Mouse (Mus musculus) urinary bladder, postnatal 36 days (tissue): ENCODE results near the gene Gpr4.

Experiments
- DNase-seq, 2 experiments: peaks; one replicate each; pipeline ENCODE4 v3.0.0; 2022; ENCODE audit warnings: low spot score in 2 of 2, mixed read lengths in 1 of 2

The Gpr4 gene

GRCm38 (mm10) chr7:19194676-19195075 is 17.7 kb upstream of the Gpr4 start:
- DNase-seq, result no peak

DNA sequence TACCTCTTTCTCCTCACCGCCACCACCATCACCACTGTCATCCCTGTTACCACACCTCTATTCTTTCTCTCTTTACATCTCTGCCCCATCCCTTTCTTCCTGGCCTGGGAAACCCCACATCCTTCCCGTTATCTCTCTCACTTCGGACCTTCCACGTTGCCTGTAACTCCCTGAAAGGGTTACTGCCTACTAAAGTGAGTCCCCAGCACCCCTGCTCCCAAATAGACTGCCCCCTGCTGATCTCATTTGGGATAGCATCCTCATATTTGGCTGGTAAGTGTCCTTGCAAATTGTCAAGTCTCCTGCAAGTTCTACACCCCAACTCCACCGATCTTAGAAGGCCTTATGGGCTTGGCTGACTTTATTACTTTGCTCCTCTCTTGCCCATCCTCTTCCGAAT is 15.7 kb upstream of the Gpr4 start:
- no peak for DNase-seq

GRCm38 (mm10) chr7:19197985-19198384 is 14.4 kb upstream of the Gpr4 start:
- no peak for DNase-seq

GRCm38 (mm10) chr7:19201660-19202059 is 10.7 kb upstream of the Gpr4 start:
- no peak for DNase-seq

- DNase-seq, result no peak
These were observed 10.1 kb upstream of the Gpr4 start for GRCm38 (mm10) chr7:19202065-19202850.

- no peak for DNase-seq
These were observed 4.0 kb upstream of the Gpr4 start for GRCm38 (mm10) chr7:19208201-19208910.

- DNase-seq, result no peak
These were observed 3.3 kb upstream of the Gpr4 start for GRCm38 (mm10) chr7:19208944-19209472.

DNA sequence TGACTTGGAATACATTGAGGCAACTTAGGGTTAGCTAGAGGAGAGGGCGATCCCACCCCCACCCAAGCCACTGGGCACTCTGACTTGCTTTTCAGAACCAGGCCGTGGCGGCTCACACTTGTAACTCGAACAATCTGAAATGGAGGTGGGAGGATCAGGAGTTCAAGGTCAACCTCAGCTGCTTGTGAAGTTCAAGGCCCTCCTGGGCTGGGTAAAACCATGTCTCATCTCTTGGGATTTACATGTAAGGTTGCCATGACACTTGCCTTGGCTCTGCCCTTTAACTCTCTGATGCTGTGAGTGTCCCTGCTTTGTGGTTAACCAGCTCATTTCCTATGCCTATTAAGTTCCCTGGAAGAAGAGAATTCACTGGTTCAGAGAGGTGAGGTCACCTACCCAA is 2.8 kb upstream of the Gpr4 start:
- DNase-seq, result no peak

DNA sequence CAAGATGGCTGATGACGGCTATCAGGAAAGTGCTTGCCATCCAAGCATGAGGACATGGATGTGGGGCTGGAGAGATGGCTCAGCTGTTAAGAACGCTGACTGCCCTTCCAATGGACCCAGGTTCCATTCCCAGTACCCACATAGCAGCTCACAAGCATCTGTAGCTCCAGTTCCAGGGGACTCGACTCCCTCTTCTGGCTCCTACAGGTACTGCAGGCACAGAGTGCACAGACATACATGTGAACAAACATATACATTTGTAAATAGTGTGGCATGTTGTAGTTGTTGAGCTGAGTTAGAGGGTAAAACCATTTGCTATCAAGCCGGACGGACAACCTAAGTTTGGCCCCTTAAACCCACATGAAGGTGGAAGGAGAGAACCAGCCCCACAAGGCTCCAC is 2.3 kb upstream of the Gpr4 start:
- DNase-seq, result no peak

DNA sequence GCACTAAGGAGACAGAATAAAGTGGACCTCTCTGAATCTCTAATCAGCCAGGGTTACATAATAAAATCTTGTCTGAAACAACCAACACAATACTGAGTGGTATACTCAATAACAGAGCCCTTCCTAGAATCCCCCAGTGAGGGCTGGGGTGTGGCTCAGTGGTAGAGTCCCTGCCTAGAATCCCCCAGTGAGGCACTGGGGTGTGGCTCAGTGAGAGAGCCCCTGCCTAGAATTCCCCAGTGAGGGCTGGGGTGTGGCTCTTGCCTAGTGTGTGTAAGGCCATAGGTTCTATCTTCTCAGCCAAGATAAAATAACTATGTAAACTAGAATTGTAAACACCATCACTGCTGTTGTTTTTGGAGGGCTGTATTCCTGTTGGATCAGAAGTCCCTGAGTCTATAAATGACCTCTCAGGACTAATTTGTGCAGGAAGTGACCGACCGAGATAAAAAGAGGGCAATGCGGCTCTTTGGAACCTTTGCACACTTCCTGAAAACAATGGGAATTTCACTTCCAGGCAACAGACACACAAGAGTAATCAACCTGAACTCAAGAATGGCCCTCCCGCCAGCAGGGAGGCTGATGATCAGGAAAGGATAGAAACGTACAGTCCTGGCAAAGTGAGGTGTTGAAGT is 1.2 kb upstream of the Gpr4 start:
- no peak for DNase-seq

- no peak for DNase-seq
These were observed 1.0 kb downstream of the Gpr4 start for GRCm38 (mm10) chr7:19213385-19213784.

- DNase-seq, result no peak
These were observed 2.0 kb downstream of the Gpr4 start for GRCm38 (mm10) chr7:19214369-19214768.

GRCm38 (mm10) chr7:19214940-19215339 is 2.6 kb downstream of the Gpr4 start:
- DNase-seq, result no peak

DNA sequence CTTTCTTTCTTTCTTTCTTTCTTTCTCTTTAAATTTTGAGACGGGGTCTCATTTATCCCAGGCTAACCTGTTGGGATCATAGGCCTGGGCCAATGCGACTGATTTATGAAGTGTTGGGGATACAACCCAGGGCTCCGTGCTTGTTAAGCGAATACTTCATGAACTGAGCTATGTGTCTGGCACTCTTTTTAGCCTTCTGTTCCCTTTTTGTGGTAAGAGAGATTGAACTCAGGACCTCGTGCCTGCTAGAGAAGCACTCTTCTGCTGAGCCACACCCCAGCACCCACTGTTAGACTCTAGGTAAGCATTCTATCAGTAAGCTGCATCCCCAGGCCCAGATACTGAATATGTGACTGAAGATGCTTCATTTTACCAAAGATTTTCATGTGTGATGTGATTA is 5.2 kb downstream of the Gpr4 start:
- no peak for DNase-seq

GRCm38 (mm10) chr7:19217944-19218343 is 5.6 kb downstream of the Gpr4 start:
- DNase-seq, result no peak

- no peak for DNase-seq
These were observed 7.7 kb downstream of the Gpr4 start for GRCm38 (mm10) chr7:19220061-19220460.

DNA sequence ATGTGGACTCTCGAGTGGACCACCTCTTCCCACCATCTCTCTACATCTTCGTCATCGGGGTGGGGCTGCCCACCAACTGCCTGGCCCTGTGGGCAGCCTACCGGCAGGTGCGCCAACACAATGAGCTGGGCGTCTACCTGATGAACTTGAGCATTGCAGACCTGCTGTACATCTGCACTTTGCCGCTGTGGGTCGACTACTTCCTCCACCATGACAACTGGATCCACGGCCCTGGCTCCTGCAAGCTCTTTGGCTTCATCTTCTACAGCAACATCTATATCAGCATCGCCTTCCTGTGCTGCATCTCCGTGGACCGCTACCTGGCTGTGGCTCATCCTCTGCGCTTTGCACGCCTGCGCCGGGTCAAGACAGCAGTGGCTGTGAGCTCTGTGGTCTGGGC is 9.9 kb downstream of the Gpr4 start:
- DNase-seq, result no peak

DNA sequence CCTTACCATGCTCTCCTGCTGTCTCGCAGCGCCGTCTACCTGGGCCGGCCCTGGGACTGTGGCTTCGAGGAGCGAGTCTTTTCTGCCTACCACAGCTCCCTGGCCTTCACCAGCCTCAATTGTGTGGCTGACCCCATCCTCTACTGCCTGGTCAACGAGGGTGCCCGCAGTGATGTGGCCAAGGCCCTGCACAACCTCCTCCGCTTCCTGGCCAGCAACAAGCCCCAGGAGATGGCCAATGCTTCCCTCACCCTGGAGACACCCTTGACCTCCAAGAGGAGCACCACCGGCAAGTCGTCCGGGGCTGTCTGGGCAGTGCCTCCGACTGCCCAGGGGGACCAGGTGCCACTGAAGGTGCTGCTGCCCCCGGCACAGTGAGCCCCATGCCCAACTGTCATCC is 10.5 kb downstream of the Gpr4 start:
- DNase-seq, result no peak

- DNase-seq, result no peak
These were observed 12.6 kb downstream of the Gpr4 start for GRCm38 (mm10) chr7:19224933-19225332.

DNA sequence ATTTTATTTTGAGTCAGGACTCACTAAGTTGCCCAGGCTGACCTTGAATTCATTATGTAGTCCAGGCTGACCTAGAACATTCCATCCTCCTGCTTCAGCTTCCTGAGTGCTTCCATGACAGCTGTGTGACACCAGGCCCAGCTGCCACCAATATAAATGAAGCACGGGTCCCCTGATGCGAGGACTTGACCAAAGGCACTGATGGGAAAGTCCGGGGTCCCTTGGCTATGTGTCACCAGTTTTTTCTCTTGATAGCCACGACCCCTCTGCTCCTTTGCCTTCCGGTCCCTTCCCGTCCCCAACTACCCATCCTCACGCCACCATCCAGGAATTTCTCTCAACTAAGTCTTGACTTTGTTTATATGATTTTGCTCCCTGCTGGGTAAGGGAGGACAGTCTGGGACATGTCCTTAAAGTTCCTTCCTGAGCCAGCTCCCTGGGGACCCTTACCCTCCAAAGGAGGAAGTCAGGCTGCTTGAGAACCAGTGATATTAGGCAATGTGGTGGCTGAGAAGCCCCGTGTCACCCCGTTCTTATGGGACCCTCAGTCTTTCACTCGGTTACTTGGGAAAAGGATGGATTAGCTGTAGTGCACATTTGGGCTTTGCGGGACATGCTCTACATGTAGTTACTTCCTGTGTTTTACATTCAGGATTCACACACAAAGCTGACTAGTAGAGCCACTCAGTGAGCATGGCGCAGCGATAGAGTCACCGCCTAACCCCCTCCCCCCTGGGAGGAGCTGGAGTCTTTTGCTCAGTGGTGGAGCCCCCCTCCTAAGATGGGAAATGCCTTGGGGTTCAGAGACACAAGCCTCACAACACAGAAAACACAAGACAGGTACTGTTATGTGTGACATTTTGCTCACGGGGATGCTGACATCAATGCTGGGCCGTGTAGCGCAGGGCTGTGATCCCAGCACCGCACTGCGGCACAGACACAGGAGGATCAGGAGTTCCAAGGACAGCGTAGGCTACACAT is 14.8 kb downstream of the Gpr4 start:
- peak; percentile 13 to 28 for DNase-seq
